Mouse (Mus musculus) heart, embryonic 13.5 days (tissue): ENCODE results near the gene Vwa5a. TPM values are rescaled to one million over a fixed set of nuclear protein-coding genes. Genes with fewer than 3 reads are reported as not detected.

Source experiments
- ATAC-seq: fragments of 200-750 bp; cut with Nextera tagmentation; 2 replicates; pipeline ENCODE4 v1.8.0; 2017; ENCODE audit warnings: moderate TSS enrichment; ENCODE audit not compliant: insufficient number of reproducible peaks, low FRiP score, low TSS enrichment; ENCODE audit errors: extremely low read depth
- H3K27ac ChIP-seq: fragments of 300-500 bp; sonication (generic); replicated peaks from 2 replicates; pipeline ENCODE4 v1.5.1; 2015; ENCODE audit warnings: moderate library complexity, mild to moderate bottlenecking, inconsistent platforms
- H3K27me3 ChIP-seq: fragments of 300-500 bp; sonication (generic); replicated peaks from 2 replicates; pipeline ENCODE4 v1.6.1; 2015; ENCODE audit warnings: mild to moderate bottlenecking, inconsistent platforms
- H3K36me3 ChIP-seq: fragments of 300-500 bp; sonication (generic); 2 replicates; pipeline ENCODE4 v1.6.1; 2015; ENCODE audit warnings: mild to moderate bottlenecking, inconsistent platforms
- H3K4me1 ChIP-seq: fragments of 300-500 bp; sonication (generic); 2 replicates; pipeline ENCODE4 v1.6.1; 2015; ENCODE audit warnings: inconsistent platforms
- H3K4me2 ChIP-seq: fragments of 300-500 bp; sonication (generic); 2 replicates; pipeline ENCODE4 v1.6.1; 2015; ENCODE audit warnings: inconsistent platforms, mild to moderate bottlenecking, moderate library complexity
- H3K4me3 ChIP-seq: fragments of 300-500 bp; sonication (generic); 2 replicates; pipeline ENCODE4 v1.5.1; 2015; ENCODE audit warnings: moderate library complexity, mild to moderate bottlenecking, inconsistent platforms
- H3K9ac ChIP-seq: fragments of 300-500 bp; sonication (generic); 2 replicates; pipeline ENCODE4 v1.6.1; 2015; ENCODE audit warnings: inconsistent platforms, mild to moderate bottlenecking, moderate library complexity
- H3K9me3 ChIP-seq: fragments of 300-500 bp; sonication (generic); 2 replicates; pipeline ENCODE4 v1.6.1; 2016; ENCODE audit warnings: inconsistent platforms
- WGBS: fragments of 180-500 bp; shearing (Covaris S2); methylation state at CpG from one replicate; pipeline ENCODE4 v1.1.7; 2015; ENCODE audit warnings: mixed read lengths; 5-methylcytosine and 5-hydroxymethylcytosine counted together
- polyA plus RNA-seq: library from polyadenylated mRNA; unstranded; fragments of >200 nt; fragmentation: Nextera tagmentation; extraction: Ambion mirVana; gene quantifications from 2 replicates; pipeline ENCODE4 v1.2.1, GENCODE M21; 2015

Vwa5a gene
- 16.3 and 18.8 TPM in 2 replicates for polyA plus RNA-seq

DNA sequence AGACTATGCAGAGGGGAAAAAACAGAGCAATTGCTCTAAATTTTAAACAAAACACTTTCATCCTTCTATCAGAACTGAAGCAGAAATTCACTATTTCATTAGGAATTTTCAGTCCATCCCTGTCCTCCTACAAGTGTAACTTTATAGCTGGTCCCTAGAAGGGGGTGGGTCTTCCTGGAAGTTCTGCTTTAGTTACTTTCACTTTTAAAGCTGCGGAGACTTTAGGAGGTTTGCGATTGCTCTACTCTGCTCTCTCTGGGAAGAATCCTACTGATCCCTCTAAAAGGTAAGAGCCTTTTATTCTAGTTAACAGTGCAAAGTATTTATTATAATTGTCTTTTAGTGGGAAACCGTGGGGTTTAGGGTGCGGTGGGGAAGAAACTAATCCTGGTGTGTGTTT is at the start of gene Vwa5a:
TSS of gene Vwa5a (plus strand) at position 167 of the 400 bp plus-strand sequence.
- H3K9me3 ChIP-seq, result no peaks in the 10 kb centered on the region
- H3K4me2 ChIP-seq, result peak within 1 kb of the TSS; percentile 85
- peak within 1 kb of the TSS; percentile 84 for H3K27ac ChIP-seq
- 2% methylated on average over 4 of the region's 4 CpGs for WGBS
- ATAC-seq, result no peak
- peaks cover 8% of the 10 kb centered on the region for H3K36me3 ChIP-seq
- no peaks in the 10 kb centered on the region for H3K27me3 ChIP-seq
- H3K4me3 ChIP-seq, result peak within 1 kb of the TSS; percentile 72
- H3K4me1 ChIP-seq, result peaks cover 13% of the 10 kb centered on the region
- peak within 1 kb of the TSS; percentile 85 for H3K9ac ChIP-seq

DNA sequence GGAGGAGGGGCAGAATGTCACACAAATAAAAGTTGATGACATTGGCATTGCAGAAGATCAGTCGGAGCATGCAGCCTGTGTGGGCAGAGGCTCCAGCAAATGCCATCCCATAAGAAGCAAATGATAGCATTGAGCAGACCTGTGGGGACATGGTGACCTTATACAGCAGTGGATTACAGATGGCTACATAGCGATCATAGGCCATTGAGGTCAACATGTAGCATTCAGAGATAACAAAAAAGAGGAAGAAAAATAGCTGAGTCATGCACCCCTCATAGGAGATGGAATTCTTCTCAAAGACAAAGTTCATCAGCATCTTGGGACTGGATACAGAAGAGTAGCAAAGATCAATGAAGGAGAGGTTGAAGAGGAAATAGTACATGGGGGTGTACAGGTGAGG is 45.2 kb upstream of the Vwa5a start:
- 74% methylated on average over 2 of the region's 2 CpGs for WGBS

DNA sequence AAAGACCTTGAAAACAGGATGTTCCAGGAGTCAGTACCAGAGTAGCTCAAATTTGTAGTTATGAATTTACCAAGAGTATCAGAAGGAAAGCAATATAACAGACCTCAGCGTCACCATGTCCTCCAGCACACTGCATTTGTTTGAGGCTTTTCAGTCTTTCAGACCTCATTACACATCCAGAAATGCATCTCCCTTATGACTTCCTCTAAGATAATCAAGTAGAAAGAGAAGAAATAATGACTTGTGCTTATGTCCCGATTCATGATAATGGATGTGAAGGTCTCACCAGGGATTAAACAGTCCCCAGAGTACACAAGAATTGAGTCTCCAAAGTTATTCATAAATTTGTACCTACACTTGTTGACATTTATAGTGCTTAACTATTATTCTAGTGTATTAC is 43.6 kb upstream of the Vwa5a start, which contains the start of gene Olfr918:
TSS of gene Olfr918 (minus strand) at position 101 of the 400 bp plus-strand sequence.
- no peak within 1 kb of the TSS for H3K9ac ChIP-seq
- no peaks in the 10 kb centered on the region for H3K27me3 ChIP-seq
- H3K4me3 ChIP-seq, result no peak within 1 kb of the TSS
- no peak for ATAC-seq
- H3K4me1 ChIP-seq, result no peaks in the 10 kb centered on the region
- H3K36me3 ChIP-seq, result no peaks in the 10 kb centered on the region
- H3K4me2 ChIP-seq, result no peak within 1 kb of the TSS
- H3K9me3 ChIP-seq, result no peaks in the 10 kb centered on the region
- H3K27ac ChIP-seq, result no peak within 1 kb of the TSS
- WGBS, result 77% methylated on average over 2 of the region's 2 CpGs

More for the DNA sequence above, 45.2 kb upstream of the Vwa5a start:
- Histone ChIP-seq H3K27ac (no peak overlapping the region), H3K4me2 (no peak overlapping the region), H3K9me3 (no peaks in the 10 kb centered on the region), H3K4me1 (no peaks in the 10 kb centered on the region), H3K36me3 (no peaks in the 10 kb centered on the region), H3K4me3 (no peak overlapping the region), H3K9ac (no peak overlapping the region), H3K27me3 (no peaks in the 10 kb centered on the region)
- ATAC-seq, result no peak

- 1% methylated on average over 3 of the region's 3 CpGs for WGBS
- H3K36me3 ChIP-seq, result peaks cover 16% of the 10 kb centered on the region
- H3K27me3 ChIP-seq, result no peaks in the 10 kb centered on the region
- H3K9me3 ChIP-seq, result no peaks in the 10 kb centered on the region
- ATAC-seq, result no peak
- H3K27ac ChIP-seq, result peak overlapping the region; percentile 84
- H3K4me1 ChIP-seq, result peaks cover 13% of the 10 kb centered on the region
- peak overlapping the region; percentile 85 for H3K9ac ChIP-seq
- peak overlapping the region; percentile 72 for H3K4me3 ChIP-seq
- peak overlapping the region; percentile 85 for H3K4me2 ChIP-seq
These were observed 916 bp downstream of the Vwa5a start for GRCm38 (mm10) chr9:38718927-38719441.

GRCm38 (mm10) chr9:38724044-38724443 is 6.0 kb downstream of the Vwa5a start:
- H3K9me3 ChIP-seq, result no peaks in the 10 kb centered on the region
- no peaks in the 10 kb centered on the region for H3K27me3 ChIP-seq
- H3K27ac ChIP-seq, result no peak overlapping the region
- peaks cover 8% of the 10 kb centered on the region for H3K4me1 ChIP-seq
- no peak overlapping the region for H3K9ac ChIP-seq
- H3K4me3 ChIP-seq, result no peak overlapping the region
- no peak for ATAC-seq
- H3K4me2 ChIP-seq, result no peak overlapping the region
- WGBS, result 87% methylated on average over 1 of the region's 1 CpGs
- H3K36me3 ChIP-seq, result peaks cover 52% of the 10 kb centered on the region

- no peak for ATAC-seq
- H3K9ac ChIP-seq, result no peak overlapping the region
- H3K4me3 ChIP-seq, result no peak overlapping the region
- H3K4me2 ChIP-seq, result no peak overlapping the region
- no peaks in the 10 kb centered on the region for H3K27me3 ChIP-seq
- H3K4me1 ChIP-seq, result no peaks in the 10 kb centered on the region
- peaks cover 73% of the 10 kb centered on the region for H3K36me3 ChIP-seq
- H3K27ac ChIP-seq, result no peak overlapping the region
- 68% methylated on average over 3 of the region's 3 CpGs for whole genome bisulfite sequencing
- H3K9me3 ChIP-seq, result no peaks in the 10 kb centered on the region
These were observed 10.2 kb downstream of the Vwa5a start for GRCm38 (mm10) chr9:38728218-38728617.

- 75% methylated on average over 1 of the region's 1 CpGs for WGBS
- H3K27me3 ChIP-seq, result no peaks in the 10 kb centered on the region
- H3K36me3 ChIP-seq, result peaks cover 37% of the 10 kb centered on the region
- H3K4me3 ChIP-seq, result no peak overlapping the region
- ATAC-seq, result no peak
- H3K4me1 ChIP-seq, result no peaks in the 10 kb centered on the region
- no peak overlapping the region for H3K27ac ChIP-seq
- H3K4me2 ChIP-seq, result no peak overlapping the region
- H3K9me3 ChIP-seq, result no peaks in the 10 kb centered on the region
- no peak overlapping the region for H3K9ac ChIP-seq
These were observed 23.3 kb downstream of the Vwa5a start for GRCm38 (mm10) chr9:38741408-38741807.

GRCm38 (mm10) chr9:38744619-38745315 is 26.7 kb downstream of the Vwa5a start:
- Histone ChIP-seq H3K9ac (no peak overlapping the region), H3K27ac (no peak overlapping the region), H3K4me1 (no peaks in the 10 kb centered on the region), H3K36me3 (peaks cover 13% of the 10 kb centered on the region), H3K27me3 (no peaks in the 10 kb centered on the region), H3K4me2 (no peak overlapping the region), H3K4me3 (no peak overlapping the region), H3K9me3 (no peaks in the 10 kb centered on the region)
- no peak for ATAC-seq
- whole genome bisulfite sequencing, result 57% methylated on average over 4 of the region's 4 CpGs

DNA sequence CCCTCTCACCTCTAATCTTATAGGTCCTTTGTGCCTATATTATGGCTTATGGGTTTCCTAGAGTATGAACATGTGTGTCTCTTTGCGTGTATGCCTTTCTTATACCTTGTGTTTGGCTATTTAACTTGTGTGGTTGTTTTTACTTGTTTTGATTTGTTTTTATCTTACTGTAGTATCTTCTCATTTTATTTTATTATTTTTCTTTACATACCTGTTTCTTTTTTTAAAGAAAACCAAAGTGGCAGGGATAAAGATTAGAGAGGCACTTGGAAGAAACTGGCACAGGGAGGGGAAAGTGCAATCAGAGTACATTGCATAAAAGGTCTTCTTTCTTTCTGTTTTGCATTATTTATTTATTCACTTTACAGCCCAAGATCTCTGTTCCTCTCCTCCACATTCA is 33.9 kb downstream of the Vwa5a start, which contains the start of gene Olfr920:
TSS of gene Olfr920 (plus strand) at position 301 of the 400 bp plus-strand sequence.
- Histone ChIP-seq H3K4me3 (no peak within 1 kb of the TSS), H3K4me1 (no peaks in the 10 kb centered on the region), H3K9me3 (no peaks in the 10 kb centered on the region), H3K27me3 (no peaks in the 10 kb centered on the region), H3K27ac (no peak within 1 kb of the TSS), H3K4me2 (no peak within 1 kb of the TSS), H3K36me3 (no peaks in the 10 kb centered on the region), H3K9ac (no peak within 1 kb of the TSS)
- 72% methylated on average over 1 of the region's 1 CpGs for WGBS
- ATAC-seq, result no peak

DNA sequence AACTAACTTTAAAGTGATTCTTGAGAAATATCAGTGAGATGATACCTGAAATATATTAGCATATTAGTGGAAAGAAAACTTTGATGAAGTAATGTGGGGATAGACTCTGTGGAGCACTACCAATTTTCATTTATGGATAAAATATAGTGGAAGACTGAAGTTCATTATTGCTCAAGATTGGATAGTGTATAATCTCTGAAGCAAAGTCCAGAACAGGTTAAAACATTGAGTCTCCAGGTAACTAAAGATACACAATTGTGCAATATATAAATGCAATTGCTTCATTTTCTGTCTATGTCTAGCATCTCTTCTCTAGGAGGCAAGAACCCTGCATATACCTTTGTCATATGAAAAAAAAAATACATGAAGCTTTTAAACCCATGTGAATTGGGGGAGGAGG is 54.7 kb downstream of the Vwa5a start, which contains the start of gene Olfr921:
TSS of gene Olfr921 (plus strand) at position 301 of the 400 bp plus-strand sequence.
- Histone ChIP-seq H3K4me3 (no peak within 1 kb of the TSS), H3K9ac (no peak within 1 kb of the TSS), H3K27me3 (no peaks in the 10 kb centered on the region), H3K27ac (no peak within 1 kb of the TSS), H3K36me3 (no peaks in the 10 kb centered on the region), H3K4me2 (no peak within 1 kb of the TSS), H3K4me1 (no peaks in the 10 kb centered on the region), H3K9me3 (no peaks in the 10 kb centered on the region)
- no peak for ATAC-seq

GRCm38 (mm10) chr9:38792689-38793088 is 74.6 kb downstream of the Vwa5a start:
- Histone ChIP-seq H3K27ac (no peak overlapping the region), H3K4me1 (no peaks in the 10 kb centered on the region), H3K27me3 (no peaks in the 10 kb centered on the region), H3K9ac (no peak overlapping the region), H3K4me3 (no peak overlapping the region), H3K9me3 (no peaks in the 10 kb centered on the region), H3K36me3 (no peaks in the 10 kb centered on the region), H3K4me2 (no peak overlapping the region)
- ATAC-seq, result no peak
- 66% methylated on average over 2 of the region's 2 CpGs for WGBS
